Mouse (Mus musculus): ENCODE data around the gene 1700020A23Rik.

- TF ChIP-seq POLR2A (IDR thresholded peaks at IDR 0.05; ENCODE audit: low read depth, low read length) (no peak), CTCF (IDR thresholded peaks at IDR 0.05; ENCODE audit: extremely low read depth, insufficient read length, insufficient replicate concordance, low read depth, low read length) (no peak)
These were observed 18.5 kb downstream of the 1700020A23Rik start for GRCm38 (mm10) chr2:130423397-130424125.
